Mouse (Mus musculus) limb, embryonic 12.5 days (tissue): ENCODE measurements around the gene Ldlrad2. TPM values are rescaled to one million over a fixed set of nuclear protein-coding genes. Genes with fewer than 3 reads are reported as not detected.

ENCODE experiments used
- ATAC-seq: fragments of 200-750 bp; cut with Nextera tagmentation; 2 replicates; pipeline ENCODE4 v1.8.0; 2017; ENCODE audit warnings: low read depth, moderate TSS enrichment; ENCODE audit not compliant: insufficient number of reproducible peaks, insufficient read depth, low FRiP score, low TSS enrichment
- H3K27ac ChIP-seq: fragments of 300-500 bp; sonication (generic); 2 replicates; pipeline ENCODE4 v1.5.1; 2016; ENCODE audit warnings: mild to moderate bottlenecking, moderate library complexity
- H3K27me3 ChIP-seq: fragments of 300-500 bp; sonication (generic); 2 replicates; pipeline ENCODE4 v1.6.1; 2016; ENCODE audit warnings: mild to moderate bottlenecking, moderate library complexity
- H3K36me3 ChIP-seq: fragments of 300-500 bp; sonication (generic); 2 replicates; pipeline ENCODE4 v1.6.1; 2016; ENCODE audit warnings: mild to moderate bottlenecking, moderate library complexity
- H3K4me1 ChIP-seq: fragments of 300-500 bp; sonication (generic); replicated peaks from 2 replicates; pipeline ENCODE4 v1.6.1; 2016
- H3K4me2 ChIP-seq: fragments of 300-500 bp; sonication (generic); 2 replicates; pipeline ENCODE4 v1.6.1; 2016; ENCODE audit warnings: mild to moderate bottlenecking, moderate library complexity
- H3K4me3 ChIP-seq: fragments of 300-500 bp; sonication (generic); replicated peaks from 2 replicates; pipeline ENCODE4 v1.5.1; 2016; ENCODE audit warnings: mild to moderate bottlenecking
- H3K9ac ChIP-seq: fragments of 300-500 bp; sonication (generic); replicated peaks from 2 replicates; pipeline ENCODE4 v1.6.1; 2016; ENCODE audit warnings: mild to moderate bottlenecking, moderate library complexity
- H3K9me3 ChIP-seq: fragments of 300-500 bp; sonication (generic); 2 replicates; pipeline ENCODE4 v1.6.1; 2016; ENCODE audit warnings: mild to moderate bottlenecking, moderate library complexity
- WGBS: fragments of 180-500 bp; shearing (Covaris S2); methylation state at CpG from one replicate; pipeline ENCODE4 v1.1.7; 2016; 5-methylcytosine and 5-hydroxymethylcytosine counted together
- microRNA-seq: library from miRNA; unstranded; fragments of <30 nt; microRNA quantifications from one replicate; pipeline ENCODE4, GENCODE M21; 2017
- polyA plus RNA-seq: library from polyadenylated mRNA; unstranded; fragments of >200 nt; fragmentation: Nextera tagmentation; extraction: Ambion mirVana; gene quantifications from 2 replicates; pipeline ENCODE4 v1.2.1, GENCODE M21; 2016

The Ldlrad2 gene
- polyA plus RNA-seq, 1 experiment from 2014 or later, result not detected

DNA sequence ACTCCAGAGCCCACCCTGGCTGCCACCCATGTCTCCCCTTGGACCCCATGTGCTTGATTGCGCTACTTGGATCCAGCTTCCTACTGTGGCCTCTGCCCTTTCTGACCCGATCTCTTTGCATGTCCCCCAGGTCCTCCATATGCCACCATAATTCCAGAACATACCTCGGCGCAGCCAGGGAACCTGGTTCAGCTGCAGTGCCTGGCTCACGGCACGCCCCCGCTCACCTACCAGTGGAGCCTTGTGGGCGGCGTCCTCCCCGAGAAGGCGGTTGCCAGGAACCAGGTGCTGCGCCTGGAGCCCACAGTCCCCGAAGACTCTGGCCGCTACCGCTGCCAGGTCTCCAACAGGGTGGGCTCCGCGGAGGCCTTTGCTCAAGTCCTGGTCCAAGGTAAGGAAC, 20.9 kb downstream of the Ldlrad2 start:
- Histone ChIP-seq H3K36me3 (peaks cover 97% of the 10 kb centered on the region), H3K9me3 (no peaks in the 10 kb centered on the region), H3K27me3 (no peaks in the 10 kb centered on the region), H3K4me1 (no peaks in the 10 kb centered on the region), H3K27ac (no peak overlapping the region), H3K4me3 (no peak overlapping the region), H3K4me2 (no peak overlapping the region), H3K9ac (no peak overlapping the region)
- WGBS, result 95% methylated on average over 17 of the region's 17 CpGs
- ATAC-seq, result no peak

DNA sequence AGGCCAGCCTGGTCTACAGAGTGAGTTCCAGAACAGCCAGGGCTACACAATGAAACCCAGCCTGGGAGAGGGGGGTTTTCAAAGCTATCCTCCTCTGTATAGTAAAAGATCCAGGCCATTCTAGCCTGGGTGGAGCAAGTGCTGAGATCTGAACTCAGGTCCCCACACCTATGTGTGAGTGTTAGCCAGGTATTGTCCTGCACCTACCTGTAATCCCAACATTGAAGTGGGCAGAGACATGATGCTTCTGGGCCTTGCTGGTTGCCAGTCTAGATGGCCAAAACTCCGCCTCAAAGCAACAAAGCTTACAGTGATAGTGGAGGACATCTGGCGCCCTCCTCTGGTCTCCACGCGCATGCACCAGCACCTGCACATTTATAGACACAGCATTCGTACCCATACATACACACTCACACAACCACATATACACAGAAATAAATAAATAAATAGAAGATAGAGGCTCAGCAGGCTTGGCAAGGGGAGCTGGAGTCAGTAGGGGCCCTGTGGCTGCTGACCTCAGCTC, 28.3 kb downstream of the Ldlrad2 start:
- no peak for ATAC-seq
- Histone ChIP-seq H3K27me3 (no peaks in the 10 kb centered on the region), H3K4me1 (no peaks in the 10 kb centered on the region), H3K36me3 (peaks cover 100% of the 10 kb centered on the region), H3K4me2 (no peak overlapping the region), H3K4me3 (no peak overlapping the region), H3K27ac (no peak overlapping the region), H3K9ac (no peak overlapping the region), H3K9me3 (0 out of 2 replicates have a peak, but pooled peaks cover 8% of the 10 kb centered on the region)
- WGBS, result 69% methylated on average over 5 of the region's 5 CpGs

DNA sequence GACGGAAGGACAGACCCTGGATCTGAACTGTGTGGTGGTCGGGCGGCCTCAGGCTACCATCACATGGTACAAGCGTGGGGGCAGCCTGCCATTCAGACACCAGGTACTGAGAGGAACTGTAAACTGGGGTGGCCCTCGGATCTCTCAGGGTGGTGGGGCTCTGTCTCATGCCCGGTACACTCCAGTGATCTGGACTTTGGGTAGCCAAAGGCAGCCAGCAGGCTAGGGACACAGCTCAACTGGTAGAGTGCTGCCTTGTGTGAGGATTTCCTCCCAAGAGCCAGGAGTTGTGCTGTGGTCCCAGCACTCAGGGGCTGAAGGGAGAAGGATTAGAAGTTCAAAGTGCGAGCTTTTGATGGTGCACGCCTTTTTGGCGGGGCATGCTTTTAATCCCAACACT, 28.8 kb downstream of the Ldlrad2 start:
- no peak for ATAC-seq
- Histone ChIP-seq H3K36me3 (peaks cover 100% of the 10 kb centered on the region), H3K9ac (no peak overlapping the region), H3K27ac (no peak overlapping the region), H3K4me2 (no peak overlapping the region), H3K4me3 (no peak overlapping the region), H3K9me3 (0 out of 2 replicates have a peak, but pooled peaks cover 8% of the 10 kb centered on the region), H3K4me1 (no peaks in the 10 kb centered on the region), H3K27me3 (no peaks in the 10 kb centered on the region)
- WGBS, result 92% methylated on average over 9 of the region's 9 CpGs

DNA sequence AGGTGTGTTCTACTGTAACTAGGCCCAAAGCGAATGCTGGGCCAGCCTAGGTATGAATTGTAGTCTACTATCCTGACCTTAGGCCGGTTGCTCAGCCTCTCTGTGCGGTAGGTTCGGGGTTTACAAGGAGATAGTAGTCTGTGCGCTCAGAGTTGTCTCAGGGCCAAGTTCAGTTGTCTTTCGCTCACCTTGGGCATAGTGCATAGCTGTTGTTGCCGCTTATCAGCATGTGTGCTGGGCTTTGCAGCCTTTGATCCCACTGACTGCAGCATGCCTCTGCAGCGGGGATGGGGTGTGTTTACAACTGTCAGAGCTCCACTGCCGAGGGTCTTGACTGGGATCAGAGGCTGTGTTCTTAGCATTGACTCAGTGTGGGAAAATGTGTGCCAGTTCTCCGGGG, 31.4 kb downstream of the Ldlrad2 start:
- Histone ChIP-seq H3K4me3 (no peak overlapping the region), H3K9ac (no peak overlapping the region), H3K27ac (no peak overlapping the region), H3K4me1 (no peaks in the 10 kb centered on the region), H3K36me3 (peaks cover 100% of the 10 kb centered on the region), H3K4me2 (no peak overlapping the region), H3K9me3 (0 out of 2 replicates have a peak, but pooled peaks cover 8% of the 10 kb centered on the region), H3K27me3 (no peaks in the 10 kb centered on the region)
- 88% methylated on average over 10 of the region's 10 CpGs for WGBS
- ATAC-seq, result no peak

DNA sequence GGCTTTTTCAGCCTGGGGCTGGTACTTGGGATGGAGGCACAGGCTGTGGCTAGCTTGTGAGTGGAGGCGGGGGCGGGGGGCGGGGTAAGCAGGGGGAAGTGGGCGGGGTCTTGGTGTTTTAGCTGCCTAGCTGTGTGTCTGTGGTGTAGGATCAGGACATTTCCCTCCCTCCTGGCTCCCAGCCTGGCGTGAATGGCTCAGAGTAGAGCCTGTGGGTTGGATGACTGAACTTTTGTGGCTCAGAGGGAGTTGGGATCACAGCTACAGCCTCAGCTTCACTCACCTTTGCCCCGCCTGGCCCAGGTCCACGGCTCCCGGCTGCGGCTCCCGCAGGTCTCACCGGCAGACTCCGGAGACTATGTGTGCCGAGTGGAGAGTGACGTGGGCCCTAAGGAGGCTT, 34.0 kb downstream of the Ldlrad2 start:
- H3K4me2 ChIP-seq, result no peak overlapping the region
- H3K9ac ChIP-seq, result no peak overlapping the region
- no peak for ATAC-seq
- no peaks in the 10 kb centered on the region for H3K4me1 ChIP-seq
- no peaks in the 10 kb centered on the region for H3K9me3 ChIP-seq
- peaks cover 96% of the 10 kb centered on the region for H3K36me3 ChIP-seq
- WGBS, result 82% methylated on average over 13 of the region's 14 CpGs
- no peak overlapping the region for H3K27ac ChIP-seq
- H3K27me3 ChIP-seq, result no peaks in the 10 kb centered on the region
- H3K4me3 ChIP-seq, result no peak overlapping the region

DNA sequence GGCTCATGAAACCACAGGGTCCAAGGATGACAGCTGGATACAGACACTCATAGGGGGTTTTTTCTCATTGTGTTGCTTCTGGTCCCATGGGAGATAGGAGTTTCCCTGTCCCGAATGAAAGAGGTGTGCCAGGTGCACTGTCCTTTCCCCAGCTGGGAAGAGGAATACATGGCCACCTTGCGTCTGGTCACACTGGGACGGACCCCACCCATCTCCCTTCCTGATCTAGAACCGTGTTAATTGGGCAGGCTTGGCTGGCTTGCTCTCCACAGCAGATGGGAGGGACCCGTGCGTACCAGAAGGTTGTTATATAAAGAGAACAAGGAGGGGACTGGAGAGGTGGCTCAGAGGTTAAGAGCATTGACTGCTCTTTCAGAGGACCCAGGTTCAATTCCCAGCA, 46.5 kb downstream of the Ldlrad2 start:
- Histone ChIP-seq H3K27ac (no peak overlapping the region), H3K36me3 (peaks cover 91% of the 10 kb centered on the region), H3K4me3 (no peak overlapping the region), H3K9ac (no peak overlapping the region), H3K27me3 (no peaks in the 10 kb centered on the region), H3K9me3 (0 out of 2 replicates have a peak, but pooled peaks cover 2% of the 10 kb centered on the region), H3K4me2 (no peak overlapping the region), H3K4me1 (no peaks in the 10 kb centered on the region)
- no peak for ATAC-seq
- 88% methylated on average over 6 of the region's 6 CpGs for WGBS

DNA sequence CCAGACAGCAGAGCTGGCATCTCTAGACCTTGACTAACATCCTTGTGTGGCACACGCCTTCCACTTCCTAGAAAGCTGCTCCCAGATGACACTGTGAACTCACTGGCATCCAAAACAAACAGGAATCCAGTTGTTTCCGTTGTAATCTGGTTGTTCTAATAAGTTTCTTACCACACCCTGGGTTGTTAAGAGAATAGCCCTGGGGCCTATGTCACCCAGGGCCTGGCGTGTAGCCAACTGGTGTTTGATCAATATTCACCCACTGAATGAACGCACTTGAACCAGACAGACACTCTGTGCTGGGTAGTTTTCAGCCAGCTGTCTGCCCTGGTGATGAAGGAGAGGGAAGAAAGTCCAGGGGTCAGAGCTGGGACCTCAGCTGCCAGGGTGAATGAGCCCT, 47.0 kb downstream of the Ldlrad2 start:
- H3K4me3 ChIP-seq, result no peak overlapping the region
- H3K4me2 ChIP-seq, result no peak overlapping the region
- H3K36me3 ChIP-seq, result peaks cover 94% of the 10 kb centered on the region
- no peak overlapping the region for H3K27ac ChIP-seq
- 78% methylated on average over 4 of the region's 4 CpGs for WGBS
- ATAC-seq, result no peak
- no peaks in the 10 kb centered on the region for H3K4me1 ChIP-seq
- H3K27me3 ChIP-seq, result no peaks in the 10 kb centered on the region
- H3K9me3 ChIP-seq, result 0 out of 2 replicates have a peak, but pooled peaks cover 2% of the 10 kb centered on the region
- no peak overlapping the region for H3K9ac ChIP-seq

DNA sequence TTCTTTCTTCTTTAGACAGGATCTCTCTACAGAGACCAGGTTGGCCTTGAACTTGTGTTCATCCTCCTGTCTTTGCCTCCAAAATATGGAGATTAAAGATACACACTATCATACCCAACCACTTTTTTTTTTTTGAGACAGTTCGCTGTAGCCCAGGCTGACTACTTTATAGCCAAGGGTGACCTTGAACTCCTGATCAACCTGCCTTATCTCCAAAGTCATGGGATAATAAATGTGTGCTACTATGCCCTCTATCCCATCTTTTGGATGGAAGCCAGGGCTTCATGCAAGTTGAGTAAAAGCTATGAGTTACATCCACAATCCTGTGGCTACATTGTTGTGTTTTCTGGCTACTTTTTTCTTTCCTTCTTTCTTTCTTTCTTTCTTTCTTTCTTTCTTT, 48.9 kb downstream of the Ldlrad2 start:
- peaks cover 96% of the 10 kb centered on the region for H3K36me3 ChIP-seq
- H3K4me1 ChIP-seq, result no peaks in the 10 kb centered on the region
- H3K9ac ChIP-seq, result no peak overlapping the region
- 0 out of 2 replicates have a peak, but pooled peaks cover 2% of the 10 kb centered on the region for H3K9me3 ChIP-seq
- no peak overlapping the region for H3K27ac ChIP-seq
- no peak overlapping the region for H3K4me2 ChIP-seq
- 94% methylated on average over 1 of the region's 1 CpGs for WGBS
- no peak for ATAC-seq
- H3K4me3 ChIP-seq, result no peak overlapping the region
- H3K27me3 ChIP-seq, result no peaks in the 10 kb centered on the region

Small RNA genes within 50 kb of the gene (microRNA-seq; reads per million reads assigned to microRNA genes)
- gene Mir7018, result 2.6 reads per million, percentile 5 among the genes with 10 or more reads in this experiment

Other genes starting within 250 kb of the Ldlrad2 start
- gene Cdc42, start 216.8 kb downstream of the Ldlrad2 start, polyA plus RNA-seq, result 589 and 620 TPM in 2 replicates
- gene Cela3a, start 164.8 kb downstream of the Ldlrad2 start, polyA plus RNA-seq, result not detected in 2 replicates
- not detected in 2 replicates for gene Cela3b, start 144.0 kb downstream of the Ldlrad2 start, polyA plus RNA-seq
- not detected in 2 replicates for gene 1700013G24Rik, start 121.3 kb downstream of the Ldlrad2 start, polyA plus RNA-seq
- gene Hspg2, start 105.8 kb downstream of the Ldlrad2 start, polyA plus RNA-seq, result 14.3 and 18.8 TPM in 2 replicates
- gene Usp48, start 19.2 kb upstream of the Ldlrad2 start, polyA plus RNA-seq, result 90.7 and 100 TPM in 2 replicates
- gene Rap1gap, start 90.2 kb upstream of the Ldlrad2 start, polyA plus RNA-seq, result 5.9 and 8.4 TPM in 2 replicates
- 2.3 and 4.3 TPM in 2 replicates for gene Alpl, start 221.8 kb upstream of the Ldlrad2 start, polyA plus RNA-seq